Mouse (Mus musculus) C2C12 (cell line): Measurements from ENCODE around the gene Taf1b. TPM values are rescaled to one million over a fixed set of nuclear protein-coding genes. Genes with fewer than 3 reads are reported as not detected.

Experiments
- H3K27me3 ChIP-seq: one replicate; pipeline ENCODE4 v1.6.1; 2011; ENCODE audit not compliant: control insufficient read depth, insufficient read depth, insufficient read length
- H3K36me3 ChIP-seq: one replicate; pipeline ENCODE4 v1.6.1; 2011; ENCODE audit not compliant: control insufficient read depth, insufficient read depth
- H3K4me3 ChIP-seq: one replicate; pipeline ENCODE4 v1.5.1; 2011; ENCODE audit warnings: mild to moderate bottlenecking, control low read depth; ENCODE audit not compliant: poor library complexity, insufficient read depth, severe bottlenecking
- H3K79me2 ChIP-seq: one replicate; pipeline ENCODE4 v1.6.1; 2011; ENCODE audit not compliant: control insufficient read depth, insufficient read depth
- H3K79me3 ChIP-seq: one replicate; pipeline ENCODE4 v1.6.1; 2011; ENCODE audit warnings: low read depth, control low read depth
- H3ac ChIP-seq: one replicate; pipeline ENCODE3; 2011; ENCODE audit warnings: low read depth; ENCODE audit not compliant: control insufficient read depth, insufficient read length
- CEBPB ChIP-seq: IDR thresholded peaks from one replicate; pipeline ENCODE4 v1.6.1; 2011; ENCODE audit warnings: low read depth, mild to moderate bottlenecking, control low read depth, moderate library complexity
- CTCF ChIP-seq: IDR thresholded peaks from one replicate; pipeline ENCODE4 v1.5.1; 2011; ENCODE audit not compliant: control insufficient read depth, insufficient read depth, insufficient read length
- FOSL1 ChIP-seq: IDR thresholded peaks from one replicate; pipeline ENCODE4 v1.8.0; 2011; ENCODE audit warnings: mild to moderate bottlenecking, low read length; ENCODE audit not compliant: poor library complexity, insufficient read depth, severe bottlenecking
- MAX ChIP-seq: IDR thresholded peaks from one replicate; pipeline ENCODE4 v1.6.1; 2011; ENCODE audit warnings: mild to moderate bottlenecking, control low read depth
- MYOD1 ChIP-seq: IDR thresholded peaks from one replicate; pipeline ENCODE4 v1.6.1; 2011; ENCODE audit warnings: low read depth; ENCODE audit not compliant: control insufficient read depth, insufficient read length
- MYOG ChIP-seq: IDR thresholded peaks from one replicate; pipeline ENCODE4 v1.6.1; 2011; ENCODE audit not compliant: control insufficient read depth, insufficient read length; ENCODE audit errors: extremely low read depth
- USF1 ChIP-seq: IDR thresholded peaks from one replicate; pipeline ENCODE4 v1.6.1; 2011; ENCODE audit warnings: low read depth, mild to moderate bottlenecking, control low read depth, moderate library complexity
- polyA plus RNA-seq: library from polyadenylated mRNA; unstranded; fragments of >200 nt; fragmentation: generic; extraction: Trizol; gene quantifications from one replicate; pipeline ENCODE4 v1.2.1, GENCODE M21; 2012; ENCODE audit warnings: missing spikeins

Taf1b gene
- polyA plus RNA-seq, 1 experiment, result 8.6 TPM

DNA sequence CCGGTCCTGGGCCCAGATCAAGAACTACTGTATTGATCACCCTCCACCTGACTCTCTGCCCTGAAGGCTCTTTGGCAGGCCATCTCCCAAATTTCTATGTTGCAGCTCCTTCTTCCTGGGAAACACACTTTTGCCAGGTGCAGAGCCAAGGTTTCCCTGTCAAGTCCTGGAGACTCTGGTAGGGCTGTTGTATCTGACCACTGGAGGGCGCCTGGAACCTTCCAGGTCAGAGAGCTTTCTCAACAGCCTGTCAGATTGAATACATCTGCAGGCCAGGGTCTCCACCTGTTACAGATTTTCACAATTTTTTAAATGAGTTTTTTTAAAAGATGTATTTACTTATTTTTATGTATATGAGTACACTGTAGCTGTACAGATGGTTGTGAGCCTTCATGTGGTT is 105.1 kb downstream of the Taf1b start:
- Histone ChIP-seq H3K4me3 (no peak overlapping the region), H3ac (no peak overlapping the region), H3K79me3 (no peaks in the 10 kb centered on the region), H3K27me3 (no peaks in the 10 kb centered on the region), H3K36me3 (no peaks in the 10 kb centered on the region), H3K79me2 (no peaks in the 10 kb centered on the region)
- TF ChIP-seq CEBPB, result no peak
- TF ChIP-seq CTCF, result peak; percentile 51
- TF ChIP-seq MYOD1, result no peak
- TF ChIP-seq USF1, result no peak
- no peak for TF ChIP-seq MAX
- TF ChIP-seq MYOG, result no peak
- TF ChIP-seq FOSL1, result no peak

GRCm38 (mm10) chr12:24606166-24606565 is 108.0 kb downstream of the Taf1b start:
- H3K36me3 ChIP-seq, result no peaks in the 10 kb centered on the region
- no peaks in the 10 kb centered on the region for H3K79me3 ChIP-seq
- no peaks in the 10 kb centered on the region for H3K27me3 ChIP-seq
- H3ac ChIP-seq, result no peak overlapping the region
- H3K4me3 ChIP-seq, result no peak overlapping the region
- no peaks in the 10 kb centered on the region for H3K79me2 ChIP-seq
- no peak for TF ChIP-seq USF1
- no peak for TF ChIP-seq CEBPB
- no peak for TF ChIP-seq MYOG
- no peak for TF ChIP-seq CTCF
- no peak for TF ChIP-seq FOSL1

Other genes with a start within 250 kb of the Taf1b start
- gene Grhl1, start 73.9 kb downstream of the Taf1b start, polyA plus RNA-seq, result 0.20 TPM
- gene Klf11, start 152.9 kb downstream of the Taf1b start, polyA plus RNA-seq, result 3.9 TPM
- 0.36 TPM for gene Cys1, start 183.5 kb downstream of the Taf1b start, polyA plus RNA-seq
- gene Rrm2, start 209.9 kb downstream of the Taf1b start, polyA plus RNA-seq, result 437 TPM